Mouse (Mus musculus) frontal cortex, postnatal 36 days (tissue): ENCODE data around the gene 4921539E11Rik.
A peak's percentile ranks its signal among the peaks of the same experiment; 100 is the strongest.

Experiments
- DNase-seq, 2 experiments: peaks; one replicate each; pipeline ENCODE4 v3.0.0; 2022; ENCODE audit warnings: low spot score in 2 of 2

4921539E11Rik gene

DNA sequence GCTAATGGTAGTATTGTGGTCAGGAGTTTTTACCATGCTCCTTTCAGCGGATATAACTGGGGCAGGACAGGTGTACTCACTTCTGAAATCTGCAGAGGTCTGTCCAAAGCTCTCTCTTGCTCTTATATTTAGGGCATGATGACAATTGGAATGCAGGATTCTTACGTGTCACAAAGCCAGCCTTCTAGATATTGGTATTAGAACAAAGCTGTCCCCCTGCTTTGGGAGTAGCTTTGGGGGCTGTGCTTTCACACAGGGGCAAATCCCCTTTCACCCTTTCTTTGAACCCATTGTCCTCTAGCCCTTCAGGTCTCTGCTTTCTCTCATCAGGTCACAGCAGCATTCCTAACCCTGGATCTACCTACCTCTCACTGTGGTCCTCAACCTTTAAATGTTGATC is at the start of gene 4921539E11Rik:
4921539E11Rik (minus strand) TSS at position 101 of the 400 bp plus-strand sequence.
- no peak for DNase-seq

DNA sequence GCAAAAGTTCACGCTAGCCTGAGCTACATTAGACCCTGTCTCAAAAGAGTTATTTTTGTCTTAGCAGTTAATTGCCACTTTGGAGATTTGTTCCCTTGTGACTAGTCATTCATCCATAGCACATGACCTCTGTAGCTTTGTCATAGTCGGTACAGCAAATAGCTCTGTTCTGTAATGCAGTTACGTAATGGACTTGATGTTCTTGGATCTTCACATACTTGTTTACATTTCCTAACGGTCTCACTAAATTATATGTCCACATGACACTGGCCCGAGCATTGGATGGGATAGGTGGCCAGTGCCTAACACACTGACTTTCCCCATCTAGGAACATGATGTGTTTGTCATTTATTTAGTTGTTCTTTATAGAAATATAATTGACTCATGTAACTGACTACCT is 44.5 kb upstream of the 4921539E11Rik start:
- no peak for DNase-seq

- no peak for DNase-seq
These were observed 38.7 kb upstream of the 4921539E11Rik start for GRCm38 (mm10) chr4:103329348-103329747.

- no peak for DNase-seq
These were observed 36.3 kb upstream of the 4921539E11Rik start for GRCm38 (mm10) chr4:103326994-103327393.

DNA sequence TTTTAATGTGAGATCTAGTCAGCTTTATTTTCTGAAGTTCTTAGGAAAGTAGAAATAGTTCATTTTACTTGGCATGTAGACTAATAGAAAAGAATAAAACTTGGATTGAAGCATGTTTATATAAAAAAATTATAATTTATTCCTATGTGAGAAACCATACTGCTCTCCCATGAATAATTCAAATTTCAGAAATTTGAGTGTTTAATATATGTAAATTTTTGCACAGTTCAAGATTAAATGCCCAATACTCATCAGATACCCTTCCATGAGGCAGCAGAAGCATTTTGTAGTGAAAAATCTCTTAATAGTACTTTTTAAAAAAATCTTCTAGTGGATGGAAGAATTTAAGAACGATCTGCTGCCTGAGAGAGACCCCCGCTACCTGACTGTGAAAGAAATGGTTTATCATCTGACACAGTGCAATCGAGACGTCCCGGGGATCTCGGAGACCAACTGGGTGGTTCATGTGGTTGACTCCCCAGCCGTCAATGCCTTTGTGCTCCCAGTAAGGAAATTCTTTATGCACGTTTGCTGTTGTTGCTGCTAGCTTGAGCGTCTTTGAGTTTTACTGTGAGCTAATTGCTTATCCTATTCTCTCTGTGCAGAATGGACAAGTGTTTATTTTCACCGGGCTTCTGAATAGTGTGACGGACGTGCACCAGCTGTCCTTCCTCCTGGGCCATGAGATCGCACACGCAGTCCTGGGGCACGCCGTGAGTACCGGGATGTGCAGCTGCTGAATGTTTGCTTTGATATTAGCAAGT is 34.2 kb upstream of the 4921539E11Rik start:
- DNase-seq = no peak

DNA sequence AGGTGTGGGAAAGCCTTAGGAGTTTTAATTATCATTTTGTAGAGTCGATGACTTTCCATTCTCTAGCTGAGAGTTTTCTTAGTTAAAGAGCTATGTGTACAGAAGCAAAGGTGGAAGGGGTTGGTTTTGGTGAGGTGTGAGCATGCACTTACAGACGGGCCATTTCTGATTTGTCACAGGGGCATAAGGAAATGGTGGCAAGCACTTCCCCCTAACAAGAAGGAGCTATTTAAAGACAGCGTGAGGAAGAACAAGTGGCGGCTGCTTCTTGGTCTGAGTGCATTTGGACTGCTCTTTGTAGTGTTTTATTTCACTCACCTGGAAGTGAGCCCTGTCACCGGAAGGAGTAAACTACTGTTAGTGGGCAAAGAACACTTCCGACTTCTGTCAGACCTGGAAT is 30.8 kb upstream of the 4921539E11Rik start:
- no peak for DNase-seq

DNA sequence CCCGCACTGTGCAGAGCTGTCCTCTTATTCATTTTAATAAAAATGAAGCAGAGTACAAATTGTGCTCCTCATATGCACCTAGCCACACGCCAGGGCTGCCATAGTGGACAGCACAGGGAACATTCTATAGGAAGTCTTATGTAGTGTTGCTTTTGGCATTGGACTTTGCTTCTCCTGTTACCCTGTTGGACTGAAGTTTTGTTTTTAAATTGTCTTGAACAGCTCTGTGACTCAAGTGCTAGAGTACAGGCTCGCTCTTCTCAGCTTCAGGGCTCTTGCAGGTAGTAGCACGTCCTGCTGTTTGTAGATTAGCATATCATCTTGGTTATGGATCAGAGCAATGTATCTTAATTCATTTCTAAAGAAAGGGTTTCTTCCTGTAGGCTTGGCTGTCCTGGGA is 25.2 kb upstream of the 4921539E11Rik start:
- DNase-seq = no peak

GRCm38 (mm10) chr4:103314526-103314910 is 23.9 kb upstream of the 4921539E11Rik start:
- DNase-seq = peak in 1 of 2 experiments; percentile 15

- DNase-seq = peak; percentile 96
These were observed 23.2 kb upstream of the 4921539E11Rik start, which contains the start of gene Oma1 for GRCm38 (mm10) chr4:103313587-103314525. TSS of gene Oma1 (plus strand) at chr4:103313812.

DNA sequence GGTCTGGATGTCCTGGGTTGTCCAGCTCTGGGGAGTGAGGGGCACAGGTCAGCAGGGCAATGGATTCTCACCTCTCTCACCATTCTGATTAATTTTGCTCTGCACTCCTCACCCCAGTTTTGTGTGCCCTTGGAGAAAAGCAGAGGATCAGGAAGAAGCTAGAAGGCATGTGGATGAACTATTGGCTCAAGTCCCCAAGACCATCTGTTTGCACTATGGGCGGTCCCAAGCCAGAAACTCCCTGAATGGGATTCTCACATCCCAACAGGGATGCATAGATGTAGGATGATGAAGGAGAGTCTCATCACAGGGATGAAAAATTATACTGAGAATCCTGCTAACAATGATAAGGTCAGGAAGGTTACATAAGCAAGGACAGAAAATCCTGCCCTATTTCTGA is 13.2 kb upstream of the 4921539E11Rik start:
- DNase-seq = no peak

- DNase-seq = peak; percentile 20 to 41
These were observed 8.7 kb upstream of the 4921539E11Rik start for GRCm38 (mm10) chr4:103299342-103299741.

- DNase-seq = peak in 1 of 2 experiments; percentile 20
These were observed 2.3 kb downstream of the 4921539E11Rik start for GRCm38 (mm10) chr4:103288342-103288741.

DNA sequence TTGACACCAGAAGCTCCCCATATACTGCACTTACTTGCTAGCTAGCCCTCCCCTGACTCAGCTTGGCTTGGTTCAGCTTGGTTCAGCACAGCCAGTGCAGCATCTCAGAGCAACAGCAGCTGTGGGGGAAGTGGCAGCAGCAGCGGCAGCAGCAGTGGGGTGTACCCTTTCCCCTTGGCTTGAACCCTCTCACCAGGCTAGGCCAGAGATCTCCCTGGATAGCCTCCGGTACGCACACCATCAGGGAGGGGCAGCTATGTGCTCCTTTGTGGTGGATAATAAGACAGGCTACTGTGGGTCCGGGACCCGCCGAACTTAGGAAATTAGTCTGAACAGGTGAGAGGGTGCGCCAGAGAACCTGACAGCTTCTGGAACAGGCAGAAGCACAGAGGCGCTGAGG is 17.6 kb downstream of the 4921539E11Rik start:
- DNase-seq = no peak

DNA sequence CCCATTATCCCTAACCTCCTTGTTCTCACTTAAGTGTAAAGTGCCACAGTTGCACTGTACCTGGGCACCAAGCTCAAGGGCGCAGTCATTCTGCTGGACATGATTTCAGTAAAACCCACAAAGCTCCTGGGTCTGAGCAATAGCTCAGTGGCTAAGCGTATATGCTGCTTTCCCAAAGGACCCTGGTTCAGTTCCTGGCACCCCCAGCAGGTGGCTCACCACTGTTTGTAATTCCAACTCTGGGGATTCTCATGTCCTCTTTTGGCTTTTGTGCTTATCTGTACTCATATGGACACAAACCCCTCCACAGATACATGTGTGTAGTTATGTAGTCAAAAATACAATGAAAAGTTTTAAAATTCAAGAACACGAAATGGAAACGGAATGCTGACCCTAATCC is 21.3 kb downstream of the 4921539E11Rik start:
- no peak for DNase-seq

DNA sequence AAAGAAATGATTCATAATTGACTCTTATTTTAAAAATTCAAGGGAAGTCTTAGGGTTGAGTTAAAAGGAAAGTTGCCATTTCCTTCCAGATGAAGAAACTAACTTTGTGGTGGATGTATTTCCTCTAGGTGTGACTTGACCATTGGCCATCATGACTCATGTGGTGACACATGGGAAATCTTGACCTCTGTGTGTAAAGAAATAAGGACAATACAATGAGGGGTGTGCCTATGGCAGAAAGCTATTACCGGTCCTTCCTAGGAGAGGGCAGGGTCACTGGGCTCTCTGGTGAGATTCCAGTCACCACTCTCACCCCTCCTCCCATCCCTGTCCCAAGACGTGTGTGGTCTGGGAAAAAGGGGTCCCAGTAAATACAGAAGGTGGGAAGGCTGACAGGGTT is 25.5 kb downstream of the 4921539E11Rik start:
- no peak for DNase-seq

DNA sequence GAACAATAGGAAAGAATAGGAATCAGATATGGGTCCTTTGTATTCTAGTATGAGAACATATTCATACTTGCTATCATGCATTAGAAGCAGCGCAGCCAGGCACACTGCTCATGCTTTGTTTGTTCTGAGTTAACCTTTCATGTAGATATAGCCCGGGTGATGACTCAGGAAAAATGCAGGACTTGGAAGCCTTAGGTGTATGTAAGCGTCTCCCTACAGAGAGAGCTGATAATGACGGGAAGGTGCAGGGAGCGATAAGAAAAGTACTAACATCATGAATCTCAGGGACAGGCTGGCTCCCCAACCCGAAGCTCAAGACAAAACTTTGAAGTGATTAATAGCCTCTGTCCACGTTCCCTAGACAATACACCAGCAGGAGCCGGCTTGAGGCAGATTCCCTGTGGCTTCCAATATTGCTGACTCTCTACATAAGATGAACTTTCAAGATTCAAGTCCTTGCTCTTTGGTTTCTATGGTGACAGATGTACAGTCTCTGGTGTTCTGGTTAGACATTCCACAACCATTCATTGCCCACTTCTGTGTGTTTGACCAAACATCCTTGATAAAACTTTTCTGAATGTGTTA is 26.8 kb downstream of the 4921539E11Rik start:
- no peak for DNase-seq

DNA sequence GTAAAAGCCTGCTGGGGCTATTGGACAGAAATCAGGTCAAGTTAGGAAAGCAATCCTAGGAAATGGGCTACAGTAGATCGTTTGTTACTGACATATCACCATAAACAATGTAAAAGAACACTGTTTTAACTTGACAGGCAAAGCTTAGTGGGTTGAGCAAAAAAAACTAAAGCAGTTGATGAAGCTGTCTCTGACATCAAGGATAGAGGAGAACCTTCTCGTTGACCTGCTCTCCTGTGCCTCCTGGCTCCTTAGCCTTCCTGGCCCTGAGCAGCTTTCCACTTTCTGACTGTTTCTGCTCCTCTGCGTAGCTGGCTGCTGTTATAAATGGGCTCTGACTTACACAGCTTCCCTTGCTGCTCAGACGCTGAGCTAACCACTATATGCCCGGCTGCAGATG is 27.3 kb downstream of the 4921539E11Rik start:
- no peak for DNase-seq

DNA sequence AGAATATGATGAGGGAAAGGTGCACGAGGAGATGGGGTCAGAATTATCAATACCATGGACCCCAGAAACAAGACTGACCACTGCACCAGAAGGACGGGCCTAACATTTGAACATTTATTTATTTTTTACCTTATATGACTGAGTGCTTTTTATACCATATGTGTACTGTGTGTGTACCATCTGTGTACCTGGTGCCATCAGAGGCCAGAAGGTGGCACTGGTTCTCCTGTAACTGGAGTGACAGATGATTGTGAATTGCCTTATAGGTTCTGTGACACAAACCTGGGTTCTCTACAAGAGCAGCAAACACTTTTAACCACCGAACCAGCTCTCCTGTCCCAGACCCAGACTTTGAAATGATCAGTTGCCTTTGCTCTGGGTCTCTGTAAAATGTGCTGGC is 31.8 kb downstream of the 4921539E11Rik start:
- DNase-seq = no peak

- DNase-seq = no peak
These were observed 36.8 kb downstream of the 4921539E11Rik start for GRCm38 (mm10) chr4:103253846-103254245.

DNA sequence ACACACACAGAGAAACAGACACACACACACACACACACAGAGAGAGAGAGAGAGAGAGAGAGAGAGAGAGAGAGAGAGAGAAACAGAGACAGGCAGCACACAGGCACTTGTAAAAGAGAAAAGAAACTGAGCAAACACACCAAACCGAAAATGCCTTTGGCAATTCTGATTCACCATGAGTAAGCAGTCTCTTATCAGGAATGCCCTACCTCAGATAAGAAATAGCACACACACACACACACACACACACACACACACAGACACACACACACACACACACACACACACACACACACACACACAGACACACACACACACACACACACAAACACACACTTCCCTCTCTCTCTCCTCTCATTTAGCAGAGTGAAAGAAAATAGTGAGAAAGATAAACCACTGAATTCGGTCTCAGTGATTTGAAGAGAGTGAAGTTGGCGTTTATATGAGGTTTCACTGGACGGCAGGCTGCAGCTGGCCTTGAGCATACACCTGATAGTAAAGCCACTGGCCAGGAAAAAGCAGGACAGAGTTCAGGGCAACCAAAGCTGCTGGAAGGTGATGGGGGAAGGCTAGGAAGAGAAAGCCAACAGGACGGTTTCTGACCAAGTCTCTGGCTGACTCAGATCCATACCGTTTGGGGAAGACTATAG is 41.1 kb downstream of the 4921539E11Rik start:
- DNase-seq = no peak

- DNase-seq = no peak
These were observed 42.9 kb downstream of the 4921539E11Rik start for GRCm38 (mm10) chr4:103247813-103248212.

DNA sequence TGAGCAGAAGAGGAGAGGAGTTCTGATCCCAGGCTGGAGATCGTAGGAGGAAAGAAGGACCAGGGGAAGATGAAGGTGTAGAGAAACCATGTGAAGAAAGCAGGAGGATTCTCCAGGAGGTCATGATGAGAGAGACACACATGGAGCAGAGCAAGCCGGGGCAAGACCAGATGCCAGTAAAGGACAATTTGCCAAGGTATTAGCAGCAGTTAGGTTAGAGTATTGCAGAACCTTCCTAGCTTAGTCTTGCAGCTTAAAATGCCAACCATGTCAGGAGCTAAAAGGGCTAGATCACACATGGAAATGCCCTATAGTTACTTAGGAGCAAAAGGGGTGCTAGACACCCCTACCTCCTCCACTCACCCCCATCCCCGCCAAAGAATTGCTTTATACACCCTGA is 43.4 kb downstream of the 4921539E11Rik start:
- DNase-seq = no peak
